Mouse (Mus musculus): ENCODE measurements around the gene Cd163.

DNA sequence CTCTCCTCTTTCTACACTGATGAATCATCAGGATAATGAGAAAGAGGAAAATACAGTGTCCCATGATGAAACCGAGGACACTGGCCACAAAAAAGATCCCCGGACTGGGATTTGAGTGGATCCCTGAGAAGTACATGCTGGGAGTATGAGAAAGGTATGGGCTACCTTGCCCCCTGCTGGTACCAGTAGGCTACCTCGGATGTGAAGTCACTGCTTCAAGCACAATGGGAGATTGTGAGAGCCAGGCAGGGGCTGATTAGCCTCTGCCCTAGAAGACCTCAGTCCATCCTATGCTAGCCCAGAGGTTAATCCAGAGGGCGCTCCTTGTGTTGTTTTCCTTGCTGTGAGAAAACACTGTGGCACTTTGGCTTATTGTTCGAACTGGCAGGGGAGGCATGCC is 59.9 kb downstream of the Cd163 start:
- no peak for TF ChIP-seq POLR2A (IDR thresholded peaks at IDR 0.05; ENCODE audit: insufficient read depth, low read length)
- no peak for TF ChIP-seq CTCF (IDR thresholded peaks at IDR 0.05; ENCODE audit: low read depth, low read length)
- no peak for TF ChIP-seq EP300 (IDR thresholded peaks at IDR 0.05; ENCODE audit: insufficient read depth, low read depth, low read length)

Data from ES-Bruce4 (cell line).